Mouse (Mus musculus) ES-E14 (cell line): ENCODE measurements around the gene Rps6. TPM values are rescaled to one million over a fixed set of nuclear protein-coding genes. Genes with fewer than 3 reads are reported as not detected.

Experiments
- DNase-seq: peaks from one replicate; pipeline ENCODE4 v3.0.0-alpha.2; 2013; ENCODE audit warnings: low read depth, low spot score
- H3K27ac ChIP-seq: 2 replicates; pipeline ENCODE4 v1.5.1; 2012; ENCODE audit warnings: low read depth, mild to moderate bottlenecking, low read length, moderate library complexity, mixed read lengths; ENCODE audit not compliant: poor library complexity, insufficient read depth, severe bottlenecking
- H3K36me3 ChIP-seq: 2 replicates; pipeline ENCODE4 v1.6.1; 2012; ENCODE audit warnings: mild to moderate bottlenecking, low read length, moderate library complexity, mixed read lengths; ENCODE audit not compliant: control insufficient read depth, poor library complexity, insufficient read depth, severe bottlenecking
- H3K4me1 ChIP-seq, 2 experiments: fragments of 150-350 bp in 1 of 2; sonication (generic) in 1 of 2; 2 replicates each; pipeline ENCODE4 v1.6.1; 2012; ENCODE audit warnings: low read length in 2 of 2, mild to moderate bottlenecking in 1 of 2, mixed read lengths in 1 of 2; ENCODE audit not compliant: control insufficient read depth in 2 of 2, insufficient read depth in 2 of 2, poor library complexity in 1 of 2
- H3K4me3 ChIP-seq, 2 experiments: fragments of 150-350 bp in 1 of 2; sonication (generic) in 1 of 2; 2 replicates each; pipeline ENCODE4 v1.5.1; 2012; ENCODE audit warnings: low read length in 2 of 2, low read depth in 1 of 2, mild to moderate bottlenecking in 1 of 2, mixed read lengths in 1 of 2; ENCODE audit not compliant: insufficient read depth in 1 of 2, poor library complexity in 1 of 2, severe bottlenecking in 1 of 2
- H3K9ac ChIP-seq: 2 replicates; pipeline ENCODE4 v1.6.1; 2012; ENCODE audit warnings: low read depth, mild to moderate bottlenecking, low read length, mixed read lengths; ENCODE audit not compliant: poor library complexity, insufficient read depth, severe bottlenecking
- H3K9me3 ChIP-seq: fragments of 150-350 bp; sonication (generic); 2 replicates; pipeline ENCODE4 v1.6.1; 2012; ENCODE audit warnings: low read depth, mild to moderate bottlenecking, low read length; ENCODE audit not compliant: control insufficient read depth, insufficient read depth
- CHD2 ChIP-seq: IDR thresholded peaks from 2 replicates; pipeline ENCODE4 v1.6.1; 2014; ENCODE audit warnings: mild to moderate bottlenecking, low read depth, low read length, inconsistent platforms
- HCFC1 ChIP-seq: IDR thresholded peaks from 2 replicates; pipeline ENCODE4 v1.6.1; 2012; ENCODE audit warnings: low read length, inconsistent platforms, borderline replicate concordance; ENCODE audit not compliant: insufficient read depth
- MAFK ChIP-seq: IDR thresholded peaks from 2 replicates; pipeline ENCODE4 v1.6.1; 2014; ENCODE audit warnings: mild to moderate bottlenecking, low read depth, low read length, inconsistent platforms; ENCODE audit not compliant: insufficient read depth
- ZC3H11A ChIP-seq: IDR thresholded peaks from 2 replicates; pipeline ENCODE4 v1.6.1; 2012; ENCODE audit warnings: low read depth, mild to moderate bottlenecking, inconsistent platforms, low read length, borderline replicate concordance
- ZNF384 ChIP-seq: IDR thresholded peaks from 2 replicates; pipeline ENCODE4 v1.6.1; 2012; ENCODE audit warnings: low read depth, low read length, inconsistent platforms
- in situ Hi-C, 2 experiments: fragments of 600-800 bp; cut with MboI; formaldehyde crosslinking; loops; one replicate each; pipeline ENCODE4 v1.15.1; 2025; ENCODE audit warnings: low sequenced_read_pairs in 2 of 2, inconsistent platforms in 1 of 2; ENCODE audit not compliant: unreplicated experiment in 2 of 2
- total RNA-seq: library from RNA; depleted of rRNA; stranded (reverse); fragments of 300-350 nt; gene quantifications from 2 replicates; pipeline ENCODE4 v1.2.3, GENCODE M21; 2012

Rps6 gene
- total RNA-seq, 1 experiment = 2,264 TPM

GRCm38 (mm10) chr4:86874146-86874847, 17.1 kb upstream of the Rps6 start, which contains the start of gene Acer2:
TSS of gene Acer2 (plus strand) at chr4:86874396.
- no peak within 1 kb of the TSS for H3K27ac ChIP-seq
- peak; percentile 67 for DNase-seq
- in situ Hi-C loops = no loop called here
- TF ChIP-seq ZC3H11A = no peak
- TF ChIP-seq HCFC1 = 0 out of 2 replicates have a peak, but pooled peaks have one; percentile 32
- no peak for TF ChIP-seq MAFK
- no peak for TF ChIP-seq CHD2
- no peak for TF ChIP-seq ZNF384
- no peaks in the 10 kb centered on the region for H3K36me3 ChIP-seq
- no peaks in the 10 kb centered on the region for H3K4me1 ChIP-seq
- no peaks in the 10 kb centered on the region for H3K9me3 ChIP-seq
- H3K4me3 ChIP-seq = peak within 1 kb of the TSS; percentile 80 to 88
- peak within 1 kb of the TSS; percentile 58 for H3K9ac ChIP-seq

GRCm38 (mm10) chr4:86873072-86873471, 15.9 kb upstream of the Rps6 start:
- TF ChIP-seq MAFK (no peak), HCFC1 (no peak), ZNF384 (no peak), CHD2 (no peak), ZC3H11A (no peak)
- no peak for DNase-seq
- Histone ChIP-seq H3K4me3 (no peak overlapping the region), H3K36me3 (no peaks in the 10 kb centered on the region), H3K27ac (no peak overlapping the region), H3K9me3 (no peaks in the 10 kb centered on the region), H3K4me1 (no peaks in the 10 kb centered on the region), H3K9ac (no peak overlapping the region)
- in situ Hi-C loops = no loop called here

GRCm38 (mm10) chr4:86871988-86872387, 14.8 kb upstream of the Rps6 start:
- no peak for DNase-seq
- no peaks in the 10 kb centered on the region for H3K9me3 ChIP-seq
- H3K27ac ChIP-seq = no peak overlapping the region
- TF ChIP-seq ZC3H11A (no peak), HCFC1 (no peak), CHD2 (no peak), MAFK (no peak), ZNF384 (no peak)
- in situ Hi-C loops = no loop called here
- no peak overlapping the region for H3K9ac ChIP-seq
- H3K4me3 ChIP-seq = no peak overlapping the region
- no peaks in the 10 kb centered on the region for H3K4me1 ChIP-seq
- no peaks in the 10 kb centered on the region for H3K36me3 ChIP-seq

GRCm38 (mm10) chr4:86864087-86864486, 6.9 kb upstream of the Rps6 start:
- Histone ChIP-seq H3K4me3 (no peak overlapping the region), H3K27ac (no peak overlapping the region), H3K9me3 (no peaks in the 10 kb centered on the region), H3K9ac (no peak overlapping the region), H3K36me3 (no peaks in the 10 kb centered on the region), H3K4me1 (peaks cover 2 to 3% of the 10 kb centered on the region in 2 experiments; a peak in 1 of 4 replicates)
- no peak for DNase-seq
- in situ Hi-C loops = no loop called here
- TF ChIP-seq CHD2 (no peak), ZNF384 (peak; percentile 69)

- DNase-seq = no peak
- no peak overlapping the region for H3K27ac ChIP-seq
- H3K9ac ChIP-seq = peak overlapping the region; percentile 84; the same call in 1 of the 2 replicates
- TF ChIP-seq HCFC1 (no peak), ZC3H11A (no peak)
- no peaks in the 10 kb centered on the region for H3K9me3 ChIP-seq
- in situ Hi-C loops = no loop called here
- H3K36me3 ChIP-seq = peaks cover 27% of the 10 kb centered on the region
- H3K4me1 ChIP-seq = peaks cover 2 to 4% of the 10 kb centered on the region in 2 experiments; a peak in 1 of 4 replicates
- peak overlapping the region; percentile 68 to 94 for H3K4me3 ChIP-seq
Measured at GRCm38 (mm10) chr4:86858070-86858440, 843 bp upstream of the Rps6 start.
